Mouse (Mus musculus) spleen, postnatal 4 days (tissue): ENCODE results near the gene Asz1.

Experiments used
- DNase-seq, 2 experiments: peaks; one replicate each; pipeline ENCODE4 v3.0.0; 2022; ENCODE audit warnings: low spot score in 2 of 2

Asz1 gene

GRCm38 (mm10) chr6:18007356-18007755 is 101.5 kb downstream of the Asz1 start:
- no peak for DNase-seq

- no peak for DNase-seq
Measured at GRCm38 (mm10) chr6:18002065-18002464, 106.8 kb downstream of the Asz1 start.
